In the genomic region with DNA sequence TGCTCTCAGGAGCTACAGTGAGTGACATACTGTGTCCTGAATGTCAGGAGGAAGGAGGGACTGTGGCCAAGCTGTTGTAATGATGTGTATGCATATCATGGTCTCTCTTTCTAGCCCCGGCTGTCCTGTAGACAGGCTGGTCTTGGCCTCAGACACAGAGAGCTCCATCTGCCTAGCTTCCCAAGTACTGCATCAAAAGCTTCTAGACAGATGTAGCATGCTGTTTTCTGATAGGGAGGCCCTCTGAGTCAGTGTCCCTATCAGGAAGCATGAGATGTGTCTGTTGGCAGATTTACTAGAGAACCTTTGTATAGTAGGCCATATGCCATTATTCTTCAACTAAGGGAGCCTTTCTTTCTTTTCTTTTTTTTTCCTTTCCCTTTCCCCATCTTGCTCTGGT, we compare ENCODE assay signal across 24 mouse cellular contexts. TPM values are rescaled to one million over a fixed set of nuclear protein-coding genes. Genes with fewer than 3 reads are reported as not detected.
A peak's percentile ranks its signal among the peaks of the same experiment; 100 is the strongest.
DNase-seq lines count a peak whose midpoint lies in the region; ATAC-seq and TF ChIP-seq lines count a peak whose summit lies in the region.
"Had no signal": no experiment of that assay in that cellular context is flagged by ENCODE, and none has a peak within 500 bp of the region (broad histone marks: within the 10 kb centered on the region; RNA-seq: fewer than 3 reads in every experiment).

No protein-coding gene starts in this region.

- H3K27ac ChIP-seq in heart, postnatal 0 days (ENCODE audit: low read depth): no peak overlapping the region
- no peak overlapping the region for H3K27ac ChIP-seq in liver, postnatal 0 days (ENCODE audit: low read depth)
- H3K27ac ChIP-seq: embryonic facial prominence, embryonic 15.5 days; forebrain, embryonic 12.5 days; hindbrain, embryonic 15.5 days; lung, embryonic 15.5 days; midbrain, embryonic 10.5 days; neural tube, embryonic 13.5 days had no signal

- H3K4me3 ChIP-seq in heart, postnatal 0 days (ENCODE audit: low read depth, low read length): no peak overlapping the region
- no peak overlapping the region for H3K4me3 ChIP-seq in G1E (ENCODE audit: low read depth, low read length)
- no peak overlapping the region for H3K4me3 ChIP-seq in liver, postnatal 0 days (ENCODE audit: low read depth, low read length)
- H3K4me3 ChIP-seq: embryonic facial prominence, embryonic 15.5 days; forebrain, embryonic 12.5 days; hindbrain, embryonic 15.5 days; lung, embryonic 15.5 days; midbrain, embryonic 10.5 days; neural tube, embryonic 13.5 days had no signal

- H3K4me2 ChIP-seq in heart, postnatal 0 days (ENCODE audit: low read depth, low read length): no peak overlapping the region
- H3K4me2 ChIP-seq in liver, postnatal 0 days (ENCODE audit: low read depth, low read length): no peak overlapping the region
- H3K4me2 ChIP-seq: embryonic facial prominence, embryonic 15.5 days; forebrain, embryonic 12.5 days; hindbrain, embryonic 15.5 days; lung, embryonic 15.5 days; neural tube, embryonic 13.5 days had no signal

- H3K36me3 ChIP-seq in heart, postnatal 0 days (replicated peaks; ENCODE audit: control insufficient read depth, insufficient read depth, low read length): peaks cover 85% of the 10 kb centered on the region
- H3K36me3 ChIP-seq in G1E (replicated peaks): peaks cover 90% of the 10 kb centered on the region
- H3K36me3 ChIP-seq in liver, postnatal 0 days (replicated peaks; ENCODE audit: insufficient read depth, low read length): peaks cover 75% of the 10 kb centered on the region

- DNase-seq in heart, postnatal 0 days (ENCODE audit: low spot score): no peak
- no peak for DNase-seq in heart, adult 9 months (ENCODE audit: low spot score in 2 of 2)
- peak; percentile 29 for DNase-seq in G1E (ENCODE audit: low spot score)
- DNase-seq in liver, postnatal 0 days: no peak
- DNase-seq in thymus, postnatal 4 days: no peak
- DNase-seq in urinary bladder, postnatal 36 days (ENCODE audit: low spot score in 2 of 2): no peak
- DNase-seq: cerebellum, adult 11-12 months; heart, postnatal 10 days; kidney, adult 18-20 months; kidney, postnatal 4 days; thymus, postnatal 25 days had no signal

- H3K9ac ChIP-seq in heart, postnatal 0 days (replicated peaks; ENCODE audit: low read depth, low read length): no peak overlapping the region
- H3K9ac ChIP-seq in liver, postnatal 0 days (replicated peaks): no peak overlapping the region
- H3K9ac ChIP-seq: embryonic facial prominence, embryonic 15.5 days; forebrain, embryonic 12.5 days; hindbrain, embryonic 15.5 days; lung, embryonic 15.5 days; neural tube, embryonic 13.5 days had no signal

- 60% methylated on average over 1 of the region's 1 CpGs for WGBS in heart, postnatal 0 days
- 46% methylated on average over 1 of the region's 1 CpGs for WGBS in liver, postnatal 0 days (ENCODE audit: insufficient replicate concordance)

- peaks cover 11% of the 10 kb centered on the region; the same call in 1 of the 2 replicates for H3K4me1 ChIP-seq in heart, postnatal 0 days (ENCODE audit: control insufficient read depth, insufficient read depth)
- H3K4me1 ChIP-seq in G1E (ENCODE audit: insufficient read depth, low read depth, low read length): peaks cover 77% of the 10 kb centered on the region
- H3K4me1 ChIP-seq in liver, postnatal 0 days (ENCODE audit: insufficient read depth): no peaks in the 10 kb centered on the region
- H3K4me1 ChIP-seq: embryonic facial prominence, embryonic 15.5 days; forebrain, embryonic 12.5 days; hindbrain, embryonic 15.5 days; lung, embryonic 15.5 days; midbrain, embryonic 10.5 days; neural tube, embryonic 13.5 days had no signal

- ATAC-seq in heart, postnatal 0 days (ENCODE audit: insufficient read depth, low read depth): peak; percentile 26; the same call in 1 of the 2 replicates
- ATAC-seq in G1E (ENCODE audit: extremely low read depth, insufficient number of reproducible peaks, low FRiP score, poor library complexity, severe bottlenecking): peak; percentile 37
- peak; percentile 50; the same call in 1 of the 2 replicates for ATAC-seq in common myeloid progenitor, adult 5-6 weeks (replicated peaks; ENCODE audit: low read depth, poor library complexity, severe bottlenecking)
- peak; percentile 59 for ATAC-seq in liver, postnatal 0 days
- no peak for ATAC-seq in erythroblast, adult 5-6 weeks (replicated peaks; ENCODE audit: low FRiP score, poor library complexity, severe bottlenecking)

- H3K9me3 ChIP-seq in heart, postnatal 0 days (replicated peaks; ENCODE audit: control insufficient read depth, low read length): no peaks in the 10 kb centered on the region
- H3K9me3 ChIP-seq in G1E (replicated peaks): no peaks in the 10 kb centered on the region
- no peaks in the 10 kb centered on the region for H3K9me3 ChIP-seq in liver, postnatal 0 days (ENCODE audit: low read length)
- H3K9me3 ChIP-seq: embryonic facial prominence, embryonic 15.5 days; forebrain, embryonic 12.5 days; hindbrain, embryonic 15.5 days; lung, embryonic 15.5 days; midbrain, embryonic 10.5 days; neural tube, embryonic 13.5 days had no signal

- H3K27me3 ChIP-seq in heart, postnatal 0 days (ENCODE audit: control insufficient read depth, insufficient read depth, low read length): no peaks in the 10 kb centered on the region
- no peaks in the 10 kb centered on the region for H3K27me3 ChIP-seq in G1E (ENCODE audit: insufficient read depth, low read length)
- H3K27me3 ChIP-seq in liver, postnatal 0 days (ENCODE audit: insufficient read depth, low read length): no peaks in the 10 kb centered on the region
- H3K27me3 ChIP-seq: embryonic facial prominence, embryonic 15.5 days; forebrain, embryonic 12.5 days; hindbrain, embryonic 15.5 days; lung, embryonic 15.5 days; neural tube, embryonic 13.5 days had no signal

- TF ChIP-seq CTCF in heart, postnatal 0 days (IDR thresholded peaks at IDR 0.05; ENCODE audit: low read depth): peak; percentile 15; the same call in 1 of the 2 replicates
- no peak for TF ChIP-seq CTCF in G1E (IDR thresholded peaks at IDR 0.05; ENCODE audit: low read depth, low read length)
- peak; percentile 21; the same call in 1 of the 2 replicates for TF ChIP-seq CTCF in liver, postnatal 0 days (IDR thresholded peaks at IDR 0.05; ENCODE audit: low read depth)

- TF ChIP-seq EP300 in heart, postnatal 0 days (IDR thresholded peaks at IDR 0.05; ENCODE audit: low read depth): no peak
- TF ChIP-seq EP300 in liver, postnatal 0 days (IDR thresholded peaks at IDR 0.05; ENCODE audit: low read depth): no peak

RNA-seq across cellular contexts. Expression of a gene that starts 24.6 kb away (rescaled TPM):
- 3.0 and 6.3 TPM in 2 replicates for total RNA-seq in heart, postnatal 0 days (2014; rRNA removed; ENCODE audit: low replicate concordance)
- 4.5 TPM in 2 replicates for polyA plus RNA-seq in heart, postnatal 0 days (2015; fragmentation: Nextera tagmentation; extraction: Ambion mirVana)
- total RNA-seq in G1E (2014; fragmentation: Nextera tagmentation) (6.1 and 8.8 TPM in 2 replicates), G1E (2017) (9.7 and 10.6 TPM in 2 replicates)
- polyA plus RNA-seq in G1E (2012): 1.6 and 2.3 TPM in 2 replicates
- total RNA-seq in common myeloid progenitor, adult 5-6 weeks (2017): 5.3 and 8.8 TPM in 2 replicates
- polyA plus RNA-seq in liver, postnatal 0 days (2015; fragmentation: Nextera tagmentation; extraction: Ambion mirVana): 2.5 and 2.7 TPM in 2 replicates
- total RNA-seq in erythroblast, adult 5-6 weeks (2015; ENCODE audit: low replicate concordance): 0.19 and 0.21 TPM in 2 replicates
- 0.60 and 1.4 TPM in 2 replicates for total RNA-seq in erythroblast, adult 5-6 weeks (2017; ENCODE audit: low replicate concordance)

RNA-seq across cellular contexts. Expression of a gene that starts 24.8 kb away (rescaled TPM):
- 42.0 and 58.6 TPM in 2 replicates for total RNA-seq in heart, postnatal 0 days (2014; rRNA removed; ENCODE audit: low replicate concordance)
- 28.6 and 30.9 TPM in 2 replicates for polyA plus RNA-seq in heart, postnatal 0 days (2015; fragmentation: Nextera tagmentation; extraction: Ambion mirVana)
- total RNA-seq in G1E (2014; fragmentation: Nextera tagmentation): 34.2 and 44.1 TPM in 2 replicates
- total RNA-seq in G1E (2017): 59.3 and 65.9 TPM in 2 replicates
- polyA plus RNA-seq in G1E (2012): 30.5 and 35.4 TPM in 2 replicates
- total RNA-seq in common myeloid progenitor, adult 5-6 weeks (2017): 95.8 and 110 TPM in 2 replicates
- polyA plus RNA-seq in liver, postnatal 0 days (2015; fragmentation: Nextera tagmentation; extraction: Ambion mirVana): 14.9 and 18.2 TPM in 2 replicates
- total RNA-seq in erythroblast, adult 5-6 weeks (2015; ENCODE audit: low replicate concordance): 19.0 and 34.3 TPM in 2 replicates
- 30.6 and 68.6 TPM in 2 replicates for total RNA-seq in erythroblast, adult 5-6 weeks (2017; ENCODE audit: low replicate concordance)

RNA-seq across cellular contexts. Expression of a gene that starts 37.9 kb away (rescaled TPM):
- 4.9 and 9.0 TPM in 2 replicates for total RNA-seq in heart, postnatal 0 days (2014; rRNA removed; ENCODE audit: low replicate concordance)
- polyA plus RNA-seq in heart, postnatal 0 days (2015; fragmentation: Nextera tagmentation; extraction: Ambion mirVana): 5.7 and 7.8 TPM in 2 replicates
- 16.3 and 20.5 TPM in 2 replicates for total RNA-seq in G1E (2014; fragmentation: Nextera tagmentation)
- total RNA-seq in G1E (2017): 64.1 and 66.0 TPM in 2 replicates
- polyA plus RNA-seq in G1E (2012): 26.1 and 46.6 TPM in 2 replicates
- total RNA-seq in common myeloid progenitor, adult 5-6 weeks (2017): 4.2 and 5.1 TPM in 2 replicates
- polyA plus RNA-seq in liver, postnatal 0 days (2015; fragmentation: Nextera tagmentation; extraction: Ambion mirVana): 14.5 and 15.8 TPM in 2 replicates
- total RNA-seq in erythroblast, adult 5-6 weeks (2015; ENCODE audit: low replicate concordance): 1.0 TPM in 1 of 2 replicates, not detected in the other
- total RNA-seq in erythroblast, adult 5-6 weeks (2017; ENCODE audit: low replicate concordance): 1.7 and 2.0 TPM in 2 replicates

RNA-seq across cellular contexts. Expression of a gene that starts 44.6 kb away (rescaled TPM):
- not detected in 2 replicates for total RNA-seq in heart, postnatal 0 days (2014; rRNA removed; ENCODE audit: low replicate concordance)
- 0.47 TPM in 1 of 2 replicates, not detected in the other for polyA plus RNA-seq in heart, postnatal 0 days (2015; fragmentation: Nextera tagmentation; extraction: Ambion mirVana)
- not detected in 2 replicates for total RNA-seq in G1E (2014; fragmentation: Nextera tagmentation)
- 0.11 TPM in 1 of 2 replicates, not detected in the other for total RNA-seq in G1E (2017)
- not detected in 2 replicates for polyA plus RNA-seq in G1E (2012)
- not detected in 2 replicates for total RNA-seq in common myeloid progenitor, adult 5-6 weeks (2017)
- not detected in 2 replicates for polyA plus RNA-seq in liver, postnatal 0 days (2015; fragmentation: Nextera tagmentation; extraction: Ambion mirVana)
- not detected in 2 replicates for total RNA-seq in erythroblast, adult 5-6 weeks (2015; ENCODE audit: low replicate concordance)
- total RNA-seq in erythroblast, adult 5-6 weeks (2017; ENCODE audit: low replicate concordance): not detected in 2 replicates
- total RNA-seq: layer of hippocampus, postnatal 25 days; monocyte, adult 5-6 weeks had no signal
- polyA plus RNA-seq: forebrain, embryonic 12.5 days; hindbrain, embryonic 15.5 days; limb, embryonic 11.5 days; midbrain, embryonic 10.5 days; neural tube, embryonic 13.5 days; small intestine, adult 2 months; stomach, embryonic 14.5 days had no signal

RNA-seq across cellular contexts. Expression of a gene that starts 50.9 kb away (rescaled TPM):
- 17.6 and 39.4 TPM in 2 replicates for total RNA-seq in heart, postnatal 0 days (2014; rRNA removed; ENCODE audit: low replicate concordance)
- 9.0 and 9.5 TPM in 2 replicates for polyA plus RNA-seq in heart, postnatal 0 days (2015; fragmentation: Nextera tagmentation; extraction: Ambion mirVana)
- total RNA-seq in G1E (2014; fragmentation: Nextera tagmentation) (61.9 and 64.3 TPM in 2 replicates), G1E (2017) (46.0 and 50.4 TPM in 2 replicates)
- 61.9 and 72.1 TPM in 2 replicates for polyA plus RNA-seq in G1E (2012)
- 70.6 and 77.7 TPM in 2 replicates for total RNA-seq in common myeloid progenitor, adult 5-6 weeks (2017)
- polyA plus RNA-seq in liver, postnatal 0 days (2015; fragmentation: Nextera tagmentation; extraction: Ambion mirVana): 4.5 and 5.4 TPM in 2 replicates
- total RNA-seq in erythroblast, adult 5-6 weeks (2015; ENCODE audit: low replicate concordance): 22.4 and 25.0 TPM in 2 replicates
- 31.9 and 34.8 TPM in 2 replicates for total RNA-seq in erythroblast, adult 5-6 weeks (2017; ENCODE audit: low replicate concordance)
